Mouse (Mus musculus): ENCODE measurements at regions not wholly inside any gene's neighbourhood (a gene's known extent, or its start where the extent isn't known, plus 50 kb on each side); places are given as distances from the start of the nearest gene placed in this dataset.

GRCm38 (mm10) chr14:76723551-76723950 is 166.9 kb upstream of the Serp2 start:
- H3K9me3 ChIP-seq (ENCODE audit: control insufficient read depth, low read length): no peaks in the 10 kb centered on the region
- H3K36me3 ChIP-seq (ENCODE audit: control insufficient read depth, insufficient read depth, low read length): no peaks in the 10 kb centered on the region
- H3K4me2 ChIP-seq (replicated peaks; ENCODE audit: low read depth): no peak overlapping the region
- no peak overlapping the region for H3K27ac ChIP-seq (replicated peaks)
- 64% methylated on average over 4 of the region's 4 CpGs for WGBS
- no peaks in the 10 kb centered on the region for H3K27me3 ChIP-seq (ENCODE audit: control insufficient read depth, insufficient read depth, low read length)
- H3K9ac ChIP-seq (ENCODE audit: low read length): no peak overlapping the region
- H3K4me1 ChIP-seq (replicated peaks; ENCODE audit: control insufficient read depth, insufficient read depth): no peaks in the 10 kb centered on the region
- no peak for ATAC-seq (ENCODE audit: low FRiP score, low TSS enrichment)
- H3K4me3 ChIP-seq (ENCODE audit: low read depth, low read length): no peak overlapping the region
- no peak for DNase-seq (ENCODE audit: low spot score)
- TF ChIP-seq EP300 (optimal IDR thresholded peaks at IDR 0.05) (no peak), CTCF (IDR thresholded peaks at IDR 0.05; ENCODE audit: low read depth) (no peak)

GRCm38 (mm10) chr14:76722297-76722696 is 165.6 kb upstream of the Serp2 start:
- no peak overlapping the region for H3K27ac ChIP-seq (replicated peaks)
- ATAC-seq (ENCODE audit: low FRiP score, low TSS enrichment) (no peak), DNase-seq (ENCODE audit: low spot score) (no peak)
- H3K9me3 ChIP-seq (ENCODE audit: control insufficient read depth, low read length): no peaks in the 10 kb centered on the region
- no peak overlapping the region for H3K4me3 ChIP-seq (ENCODE audit: low read depth, low read length)
- H3K9ac ChIP-seq (ENCODE audit: low read length): no peak overlapping the region
- 84% methylated on average over 5 of the region's 5 CpGs for WGBS
- TF ChIP-seq CTCF (IDR thresholded peaks at IDR 0.05; ENCODE audit: low read depth): no peak
- TF ChIP-seq EP300 (optimal IDR thresholded peaks at IDR 0.05): no peak
- no peaks in the 10 kb centered on the region for H3K4me1 ChIP-seq (replicated peaks; ENCODE audit: control insufficient read depth, insufficient read depth)
- H3K36me3 ChIP-seq (ENCODE audit: control insufficient read depth, insufficient read depth, low read length): no peaks in the 10 kb centered on the region
- no peaks in the 10 kb centered on the region for H3K27me3 ChIP-seq (ENCODE audit: control insufficient read depth, insufficient read depth, low read length)
- H3K4me2 ChIP-seq (replicated peaks; ENCODE audit: low read depth): no peak overlapping the region

GRCm38 (mm10) chr14:76721751-76722150 is 165.1 kb upstream of the Serp2 start:
- Histone ChIP-seq H3K4me3 (ENCODE audit: low read depth, low read length) (no peak overlapping the region), H3K4me1 (replicated peaks; ENCODE audit: control insufficient read depth, insufficient read depth) (no peaks in the 10 kb centered on the region), H3K27me3 (ENCODE audit: control insufficient read depth, insufficient read depth, low read length) (no peaks in the 10 kb centered on the region), H3K4me2 (replicated peaks; ENCODE audit: low read depth) (no peak overlapping the region), H3K9me3 (ENCODE audit: control insufficient read depth, low read length) (no peaks in the 10 kb centered on the region), H3K36me3 (ENCODE audit: control insufficient read depth, insufficient read depth, low read length) (no peaks in the 10 kb centered on the region), H3K9ac (ENCODE audit: low read length) (no peak overlapping the region), H3K27ac (replicated peaks) (no peak overlapping the region)
- 58% methylated on average over 9 of the region's 9 CpGs for WGBS
- TF ChIP-seq CTCF (IDR thresholded peaks at IDR 0.05; ENCODE audit: low read depth) (no peak), EP300 (optimal IDR thresholded peaks at IDR 0.05) (no peak)
- ATAC-seq (ENCODE audit: low FRiP score, low TSS enrichment) (peak; percentile 29; the same call in 1 of the 2 replicates), DNase-seq (ENCODE audit: low spot score) (no peak)

- Histone ChIP-seq H3K27ac (replicated peaks) (no peak overlapping the region), H3K9me3 (ENCODE audit: control insufficient read depth, low read length) (no peaks in the 10 kb centered on the region), H3K4me1 (replicated peaks; ENCODE audit: control insufficient read depth, insufficient read depth) (no peaks in the 10 kb centered on the region), H3K4me2 (replicated peaks; ENCODE audit: low read depth) (no peak overlapping the region), H3K4me3 (ENCODE audit: low read depth, low read length) (no peak overlapping the region), H3K27me3 (ENCODE audit: control insufficient read depth, insufficient read depth, low read length) (no peaks in the 10 kb centered on the region), H3K36me3 (ENCODE audit: control insufficient read depth, insufficient read depth, low read length) (no peaks in the 10 kb centered on the region), H3K9ac (ENCODE audit: low read length) (no peak overlapping the region)
- WGBS: 80% methylated on average over 3 of the region's 3 CpGs
- ATAC-seq (ENCODE audit: low FRiP score, low TSS enrichment): no peak
- no peak for DNase-seq (ENCODE audit: low spot score)
- no peak for TF ChIP-seq EP300 (optimal IDR thresholded peaks at IDR 0.05)
- no peak for TF ChIP-seq CTCF (IDR thresholded peaks at IDR 0.05; ENCODE audit: low read depth)
These were observed 160.4 kb upstream of the Serp2 start for GRCm38 (mm10) chr14:76717081-76717480.

- H3K4me1 ChIP-seq (replicated peaks; ENCODE audit: control insufficient read depth, insufficient read depth): no peaks in the 10 kb centered on the region
- H3K9ac ChIP-seq (ENCODE audit: low read length): no peak overlapping the region
- DNase-seq (ENCODE audit: low spot score) (no peak), ATAC-seq (ENCODE audit: low FRiP score, low TSS enrichment) (no peak)
- WGBS: 54% methylated on average over 4 of the region's 4 CpGs
- no peaks in the 10 kb centered on the region for H3K9me3 ChIP-seq (ENCODE audit: control insufficient read depth, low read length)
- H3K27me3 ChIP-seq (ENCODE audit: control insufficient read depth, insufficient read depth, low read length): no peaks in the 10 kb centered on the region
- H3K36me3 ChIP-seq (ENCODE audit: control insufficient read depth, insufficient read depth, low read length): no peaks in the 10 kb centered on the region
- H3K4me2 ChIP-seq (replicated peaks; ENCODE audit: low read depth): no peak overlapping the region
- no peak overlapping the region for H3K4me3 ChIP-seq (ENCODE audit: low read depth, low read length)
- TF ChIP-seq CTCF (IDR thresholded peaks at IDR 0.05; ENCODE audit: low read depth) (no peak), EP300 (optimal IDR thresholded peaks at IDR 0.05) (no peak)
- H3K27ac ChIP-seq (replicated peaks): no peak overlapping the region
These were observed 158.0 kb upstream of the Serp2 start for GRCm38 (mm10) chr14:76714727-76715126.

GRCm38 (mm10) chr14:76713946-76714345 is 157.3 kb upstream of the Serp2 start:
- Histone ChIP-seq H3K27me3 (ENCODE audit: control insufficient read depth, insufficient read depth, low read length) (no peaks in the 10 kb centered on the region), H3K9me3 (ENCODE audit: control insufficient read depth, low read length) (no peaks in the 10 kb centered on the region), H3K4me1 (replicated peaks; ENCODE audit: control insufficient read depth, insufficient read depth) (no peaks in the 10 kb centered on the region), H3K27ac (replicated peaks) (no peak overlapping the region), H3K4me2 (replicated peaks; ENCODE audit: low read depth) (no peak overlapping the region), H3K36me3 (ENCODE audit: control insufficient read depth, insufficient read depth, low read length) (no peaks in the 10 kb centered on the region), H3K9ac (ENCODE audit: low read length) (no peak overlapping the region), H3K4me3 (ENCODE audit: low read depth, low read length) (no peak overlapping the region)
- no peak for TF ChIP-seq CTCF (IDR thresholded peaks at IDR 0.05; ENCODE audit: low read depth)
- no peak for TF ChIP-seq EP300 (optimal IDR thresholded peaks at IDR 0.05)
- 40% methylated on average over 7 of the region's 7 CpGs for WGBS
- ATAC-seq (ENCODE audit: low FRiP score, low TSS enrichment) (no peak), DNase-seq (ENCODE audit: low spot score) (no peak)

All from stomach, postnatal 0 days (tissue).